Mouse (Mus musculus): ENCODE results near the gene Prss44.
A peak's percentile ranks its signal among the peaks of the same experiment; 100 is the strongest.
"Not testable (repeated sequence)": the region's sequence is repeated elsewhere in the genome, so short reads cannot be mapped to it uniquely, and the experiment has no call there.

Prss44 gene

GRCm38 (mm10) chr9:110813789-110814188 lies at the start of gene Prss44:
Prss44 (plus strand) TSS chr9:110813994.
- no peak for DNase-seq (ENCODE audit: low spot score in 2 of 2)

GRCm38 (mm10) chr9:110772336-110772735 lies 41.5 kb upstream of the Prss44 start:
- DNase-seq (ENCODE audit: low spot score in 2 of 2): no peak

GRCm38 (mm10) chr9:110774403-110775268 lies 39.2 kb upstream of the Prss44 start:
- DNase-seq (ENCODE audit: low spot score in 2 of 2): no peak

- no peak for DNase-seq (ENCODE audit: low spot score in 2 of 2)
Measured at GRCm38 (mm10) chr9:110775269-110776022, 38.3 kb upstream of the Prss44 start.

GRCm38 (mm10) chr9:110778100-110778499 lies 35.7 kb upstream of the Prss44 start:
- DNase-seq (ENCODE audit: low spot score in 2 of 2): no peak

GRCm38 (mm10) chr9:110778559-110778958 lies 35.2 kb upstream of the Prss44 start:
- DNase-seq (ENCODE audit: low spot score in 2 of 2): no peak

- DNase-seq (ENCODE audit: low spot score in 2 of 2): no peak
Measured at GRCm38 (mm10) chr9:110779242-110779913, 34.4 kb upstream of the Prss44 start.

- peak; percentile 90 to 92 for DNase-seq (ENCODE audit: low spot score in 2 of 2)
Measured at GRCm38 (mm10) chr9:110781256-110781721, 32.5 kb upstream of the Prss44 start.

GRCm38 (mm10) chr9:110781731-110782130 lies 32.1 kb upstream of the Prss44 start:
- peak; percentile 53 to 64 for DNase-seq (ENCODE audit: low spot score in 2 of 2)

GRCm38 (mm10) chr9:110783611-110784010 lies 30.2 kb upstream of the Prss44 start:
- DNase-seq (ENCODE audit: low spot score in 2 of 2): no peak

GRCm38 (mm10) chr9:110788169-110788568 lies 25.6 kb upstream of the Prss44 start:
- DNase-seq (ENCODE audit: low spot score in 2 of 2): no peak

GRCm38 (mm10) chr9:110790462-110790861 lies 23.3 kb upstream of the Prss44 start:
- DNase-seq (ENCODE audit: low spot score in 2 of 2): no peak

- DNase-seq (ENCODE audit: low spot score in 2 of 2): no peak
Measured at GRCm38 (mm10) chr9:110797013-110797412, 16.8 kb upstream of the Prss44 start.

GRCm38 (mm10) chr9:110797866-110798265 lies 15.9 kb upstream of the Prss44 start, which contains the start of gene Prss42:
Prss42 (plus strand) TSS chr9:110798166.
- no peak for DNase-seq (ENCODE audit: low spot score in 2 of 2)

GRCm38 (mm10) chr9:110800834-110801479 lies 12.8 kb upstream of the Prss44 start:
- no peak for DNase-seq (ENCODE audit: low spot score in 2 of 2)

GRCm38 (mm10) chr9:110803294-110803693 lies 10.5 kb upstream of the Prss44 start:
- no peak for DNase-seq (ENCODE audit: low spot score in 2 of 2)

- no peak for DNase-seq (ENCODE audit: low spot score in 2 of 2)
Measured at GRCm38 (mm10) chr9:110810051-110810450, 3.7 kb upstream of the Prss44 start.

GRCm38 (mm10) chr9:110820546-110820945 lies 6.8 kb downstream of the Prss44 start:
- not testable (repeated sequence) for DNase-seq (ENCODE audit: low spot score in 2 of 2)

- no peak for DNase-seq (ENCODE audit: low spot score in 2 of 2)
Measured at GRCm38 (mm10) chr9:110821436-110821835, 7.6 kb downstream of the Prss44 start.

- DNase-seq (ENCODE audit: low spot score in 2 of 2): no peak
Measured at GRCm38 (mm10) chr9:110825426-110825825, 11.6 kb downstream of the Prss44 start.

GRCm38 (mm10) chr9:110825832-110826231 lies 12.0 kb downstream of the Prss44 start:
- no peak for DNase-seq (ENCODE audit: low spot score in 2 of 2)
